Mouse (Mus musculus) erythroblast, embryonic 14.5 days (primary cell): ENCODE measurements around the gene Gm10203. TPM values are rescaled to one million over a fixed set of nuclear protein-coding genes. Genes with fewer than 3 reads are reported as not detected.
"Not testable (repeated sequence)": the region's sequence is repeated elsewhere in the genome, so short reads cannot be mapped to it uniquely, and the experiment has no call there.

Source experiments
- H3K27me3 ChIP-seq: 2 replicates; pipeline ENCODE4 v1.6.1; 2012; ENCODE audit warnings: inconsistent platforms; ENCODE audit not compliant: control insufficient read depth
- H3K36me3 ChIP-seq: 2 replicates; pipeline ENCODE4 v1.6.1; 2012; ENCODE audit warnings: mild to moderate bottlenecking, inconsistent platforms; ENCODE audit not compliant: control insufficient read depth
- H3K4me1 ChIP-seq: 2 replicates; pipeline ENCODE4 v1.6.1; 2012; ENCODE audit warnings: inconsistent platforms; ENCODE audit not compliant: control insufficient read depth
- H3K4me3 ChIP-seq: replicated peaks from 2 replicates; pipeline ENCODE3; 2012; ENCODE audit warnings: moderate library complexity, mild to moderate bottlenecking, inconsistent platforms
- H3K9me3 ChIP-seq: 2 replicates; pipeline ENCODE4 v1.6.1; 2012; ENCODE audit warnings: low read length, inconsistent platforms, mixed read lengths; ENCODE audit not compliant: control insufficient read depth
- GATA1 ChIP-seq: IDR thresholded peaks from 2 replicates; pipeline ENCODE4 v1.6.1; 2012; ENCODE audit warnings: low read length, inconsistent platforms, mixed read lengths
- TAL1 ChIP-seq: IDR thresholded peaks from 3 replicates; pipeline ENCODE4 v1.6.1; 2012; ENCODE audit warnings: low read length, inconsistent platforms, mixed read lengths
- polyA plus RNA-seq: library from polyadenylated mRNA; stranded (reverse); fragments of >175 nt; gene quantifications from 2 replicates; pipeline ENCODE4 v1.2.3, GENCODE M21; 2012

Gene Gm10203
- polyA plus RNA-seq, 1 experiment: not detected

DNA sequence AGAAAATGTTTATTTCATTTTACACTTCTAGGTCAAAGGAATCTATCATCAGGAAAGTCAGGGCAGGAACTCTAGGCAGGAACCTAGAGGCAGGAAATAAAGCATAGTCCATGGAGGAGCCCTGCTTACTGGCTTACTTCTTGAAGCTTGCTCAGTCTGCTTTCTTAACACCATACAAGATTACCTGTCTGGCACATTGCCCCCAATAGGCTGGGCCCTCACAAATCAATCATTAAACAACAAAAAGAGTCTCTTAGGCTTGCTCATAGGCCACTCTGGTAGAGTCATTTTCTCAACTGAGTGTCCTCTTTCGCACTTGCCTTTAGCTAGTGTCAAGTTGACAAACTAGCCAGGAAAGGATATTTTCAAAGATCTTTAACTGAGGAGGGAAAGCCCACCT lies 15.2 kb downstream of the Gm10203 start:
- Histone ChIP-seq H3K4me1 (peaks cover 26% of the 10 kb centered on the region), H3K27me3 (no peaks in the 10 kb centered on the region), H3K36me3 (peaks cover 15% of the 10 kb centered on the region), H3K4me3 (no peak overlapping the region), H3K9me3 (no peaks in the 10 kb centered on the region)
- TF ChIP-seq TAL1 (no peak), GATA1 (no peak)

- no peak for TF ChIP-seq TAL1
- TF ChIP-seq GATA1: no peak
- Histone ChIP-seq H3K4me3 (no peak overlapping the region), H3K36me3 (peaks cover 17% of the 10 kb centered on the region), H3K4me1 (no peaks in the 10 kb centered on the region; the same call in 1 of the 2 replicates), H3K9me3 (no peaks in the 10 kb centered on the region), H3K27me3 (no peaks in the 10 kb centered on the region)
These were observed 18.7 kb downstream of the Gm10203 start for GRCm38 (mm10) chr6:149148436-149149229.

DNA sequence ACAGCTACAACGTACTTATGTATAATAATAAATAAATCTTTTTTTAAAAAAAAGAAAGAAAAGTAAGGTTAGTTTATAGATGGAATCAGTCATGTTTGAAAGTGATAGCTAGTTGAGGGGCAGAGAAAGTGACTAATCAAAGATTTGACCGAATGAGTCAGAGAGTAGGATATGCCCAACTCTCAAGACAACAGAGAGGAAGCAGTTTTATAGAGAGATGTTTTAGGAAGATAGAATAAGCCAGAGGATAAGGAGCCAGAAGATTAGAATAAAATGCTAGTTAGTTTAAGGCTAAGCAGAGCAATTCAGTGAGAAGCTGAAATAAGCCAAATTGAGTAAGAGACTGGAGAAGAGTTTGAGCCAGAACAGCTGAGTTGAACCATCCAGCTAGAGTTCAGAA lies 22.1 kb downstream of the Gm10203 start:
- no peak for TF ChIP-seq GATA1
- TF ChIP-seq TAL1: no peak
- Histone ChIP-seq H3K4me3 (no peak overlapping the region), H3K4me1 (peaks cover 17% of the 10 kb centered on the region), H3K27me3 (no peaks in the 10 kb centered on the region), H3K9me3 (no peaks in the 10 kb centered on the region), H3K36me3 (peaks cover 8% of the 10 kb centered on the region)

GRCm38 (mm10) chr6:149153473-149154115 lies 23.6 kb downstream of the Gm10203 start:
- TF ChIP-seq TAL1 (no peak), GATA1 (no peak)
- Histone ChIP-seq H3K4me3 (no peak overlapping the region), H3K27me3 (no peaks in the 10 kb centered on the region), H3K4me1 (peaks cover 17% of the 10 kb centered on the region), H3K9me3 (no peaks in the 10 kb centered on the region), H3K36me3 (peaks cover 8% of the 10 kb centered on the region)

- Histone ChIP-seq H3K27me3 (no peaks in the 10 kb centered on the region), H3K4me3 (no peak overlapping the region), H3K9me3 (no peaks in the 10 kb centered on the region), H3K4me1 (peaks cover 17% of the 10 kb centered on the region), H3K36me3 (peaks cover 8% of the 10 kb centered on the region)
- TF ChIP-seq GATA1: no peak
These were observed 24.4 kb downstream of the Gm10203 start for GRCm38 (mm10) chr6:149154116-149155030.

- Histone ChIP-seq H3K4me1 (peaks cover 17% of the 10 kb centered on the region), H3K9me3 (no peaks in the 10 kb centered on the region), H3K36me3 (peaks cover 8% of the 10 kb centered on the region), H3K27me3 (no peaks in the 10 kb centered on the region), H3K4me3 (no peak overlapping the region)
- TF ChIP-seq TAL1: no peak
- TF ChIP-seq GATA1: no peak
These were observed 25.3 kb downstream of the Gm10203 start for GRCm38 (mm10) chr6:149155031-149155841.

- H3K4me3 ChIP-seq, H3K27me3 ChIP-seq, H3K4me1 ChIP-seq, H3K9me3 ChIP-seq, H3K36me3 ChIP-seq: not testable (repeated sequence)
These were observed 37.1 kb downstream of the Gm10203 start for GRCm38 (mm10) chr6:149167038-149167437.

GRCm38 (mm10) chr6:149167672-149168071 lies 37.7 kb downstream of the Gm10203 start:
- peaks cover 3% of the 10 kb centered on the region; the same call in 1 of the 2 replicates for H3K36me3 ChIP-seq
- no peak for TF ChIP-seq TAL1

More at GRCm38 (mm10) chr6:149167672-149168071, 37.7 kb downstream of the Gm10203 start:
- Histone ChIP-seq H3K4me1 (no peaks in the 10 kb centered on the region), H3K4me3 (no peak overlapping the region), H3K9me3 (no peaks in the 10 kb centered on the region), H3K27me3 (no peaks in the 10 kb centered on the region)
